Mouse (Mus musculus): ENCODE measurements around the gene Olfr429. TPM values are rescaled to one million over a fixed set of nuclear protein-coding genes. Genes with fewer than 3 reads are reported as not detected.
A peak's percentile ranks its signal among the peaks of the same experiment; 100 is the strongest.
"Not testable (repeated sequence)": the region's sequence is repeated elsewhere in the genome, so short reads cannot be mapped to it uniquely, and the experiment has no call there.

Olfr429 gene
- total RNA-seq (2021) = not detected
- long read RNA-seq, experiment 1 = 0 reads
- long read RNA-seq, experiment 2 = 0 reads

- intact Hi-C loops (cut with DNase I) = no loop called here
- no peak for DNase-seq
- Histone ChIP-seq H3K4me3 (no peak within 1 kb of the TSS), H3K27ac (no peak within 1 kb of the TSS)
- TF ChIP-seq CTCF (IDR thresholded peaks at IDR 0.05) = no peak
These were observed at the start of gene Olfr429 for GRCm38 (mm10) chr1:174084031-174084430. Gene Olfr429, plus strand, starts transcription at chr1:174084331.

GRCm38 (mm10) chr1:174035841-174036240 is 48.3 kb upstream of the Olfr429 start:
- Histone ChIP-seq H3K4me3 (no peak overlapping the region), H3K27ac (no peak overlapping the region)
- no peak for DNase-seq
- intact Hi-C loops (cut with DNase I) = no loop called here
- TF ChIP-seq CTCF (IDR thresholded peaks at IDR 0.05) = no peak

GRCm38 (mm10) chr1:174038480-174038879 is 45.7 kb upstream of the Olfr429 start:
- H3K27ac ChIP-seq = peak overlapping the region; percentile 51
- DNase-seq = no peak
- H3K4me3 ChIP-seq = no peak overlapping the region
- intact Hi-C loops (cut with DNase I) = no loop called here
- no peak for TF ChIP-seq CTCF (IDR thresholded peaks at IDR 0.05)

- DNase-seq = peak; percentile 77
- intact Hi-C loops (cut with DNase I) = no loop called here
- TF ChIP-seq CTCF (IDR thresholded peaks at IDR 0.05) = no peak
- H3K4me3 ChIP-seq = no peak within 1 kb of the TSS
- H3K27ac ChIP-seq = peak within 1 kb of the TSS; percentile 73
These were observed 43.5 kb upstream of the Olfr429 start, which contains the start of gene Olfr433 for GRCm38 (mm10) chr1:174040523-174041177. Gene Olfr433, plus strand, starts transcription at chr1:174040705.

- DNase-seq; intact Hi-C loops (cut with DNase I); H3K27ac ChIP-seq; H3K4me3 ChIP-seq: not testable (repeated sequence)
These were observed 41.8 kb upstream of the Olfr429 start for GRCm38 (mm10) chr1:174042091-174042884.

- TF ChIP-seq CTCF (IDR thresholded peaks at IDR 0.05) = no peak
- intact Hi-C loops (cut with DNase I) = no loop called here
- no peak for DNase-seq
- Histone ChIP-seq H3K4me3 (no peak overlapping the region), H3K27ac (peak overlapping the region; percentile 56; the same call in 1 of the 2 replicates)
These were observed 39.7 kb upstream of the Olfr429 start for GRCm38 (mm10) chr1:174044431-174044830.

- H3K27ac ChIP-seq; intact Hi-C loops (cut with DNase I); DNase-seq; H3K4me3 ChIP-seq: not testable (repeated sequence)
These were observed 35.9 kb upstream of the Olfr429 start for GRCm38 (mm10) chr1:174048227-174048626.

- intact Hi-C loops (cut with DNase I) = no loop called here
- no peak for DNase-seq
- no peak for TF ChIP-seq CTCF (IDR thresholded peaks at IDR 0.05)
- no peak within 1 kb of the TSS for H3K4me3 ChIP-seq
- no peak within 1 kb of the TSS for H3K27ac ChIP-seq
These were observed 35.2 kb upstream of the Olfr429 start, which contains the start of gene Olfr432 for GRCm38 (mm10) chr1:174048893-174049292. Gene Olfr432, plus strand, starts transcription at chr1:174049205.

- intact Hi-C loops (cut with DNase I); H3K27ac ChIP-seq; H3K4me3 ChIP-seq; DNase-seq: not testable (repeated sequence)
These were observed 34.8 kb upstream of the Olfr429 start for GRCm38 (mm10) chr1:174049357-174049756.

- no peak for TF ChIP-seq CTCF (IDR thresholded peaks at IDR 0.05)
- H3K4me3 ChIP-seq = no peak overlapping the region
- DNase-seq = no peak
- peak overlapping the region; percentile 1; the same call in 1 of the 2 replicates for H3K27ac ChIP-seq
- intact Hi-C loops (cut with DNase I) = no loop called here
These were observed 33.6 kb upstream of the Olfr429 start for GRCm38 (mm10) chr1:174050532-174050931.

GRCm38 (mm10) chr1:174051515-174051914 is 32.6 kb upstream of the Olfr429 start:
- no peak for DNase-seq
- intact Hi-C loops (cut with DNase I) = no loop called here
- TF ChIP-seq CTCF (IDR thresholded peaks at IDR 0.05) = no peak
- no peak overlapping the region for H3K4me3 ChIP-seq
- H3K27ac ChIP-seq = peak overlapping the region; percentile 63

GRCm38 (mm10) chr1:174051931-174052536 is 32.1 kb upstream of the Olfr429 start:
- TF ChIP-seq CTCF (IDR thresholded peaks at IDR 0.05) = no peak
- Histone ChIP-seq H3K27ac (peak overlapping the region; percentile 63), H3K4me3 (no peak overlapping the region)
- intact Hi-C loops (cut with DNase I) = no loop called here
- DNase-seq = no peak

- Histone ChIP-seq H3K27ac (no peak overlapping the region), H3K4me3 (no peak overlapping the region)
- no peak for TF ChIP-seq CTCF (IDR thresholded peaks at IDR 0.05)
- intact Hi-C loops (cut with DNase I) = no loop called here
- no peak for DNase-seq
These were observed 31.1 kb upstream of the Olfr429 start for GRCm38 (mm10) chr1:174052981-174053380.

Data from gastrocnemius, adult 2 months (tissue).